Mouse (Mus musculus) mesoderm, embryonic 11.5 days (tissue): ENCODE measurements at regions not wholly inside any gene's neighbourhood (a gene's known extent, or its start where the extent isn't known, plus 50 kb on each side); places are given as distances from the start of the nearest gene placed in this dataset.

Experiments
- DNase-seq: peaks from one replicate; pipeline ENCODE4 v3.0.0-alpha.2; 2012; ENCODE audit warnings: low read depth, low spot score

DNA sequence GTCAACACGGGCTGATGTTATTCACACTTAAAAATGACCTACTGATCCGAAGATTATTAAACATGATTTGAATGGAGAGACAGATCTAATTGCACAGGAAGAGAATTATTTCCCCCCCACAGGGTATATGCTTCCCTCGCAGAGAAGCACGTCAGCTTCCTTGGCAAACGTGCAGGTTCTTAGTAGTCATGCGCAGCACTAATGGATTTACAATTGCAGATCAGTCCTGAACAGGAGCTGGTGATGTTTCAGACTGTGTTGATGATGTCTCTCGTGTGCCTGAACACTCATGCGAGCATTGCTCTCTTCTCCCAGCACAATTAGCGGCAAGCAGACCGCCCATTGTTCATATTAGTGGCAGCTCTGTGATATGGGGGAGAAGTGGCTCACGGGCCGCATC is 127.9 kb upstream of the 3110018I06Rik start:
- no peak for DNase-seq

DNA sequence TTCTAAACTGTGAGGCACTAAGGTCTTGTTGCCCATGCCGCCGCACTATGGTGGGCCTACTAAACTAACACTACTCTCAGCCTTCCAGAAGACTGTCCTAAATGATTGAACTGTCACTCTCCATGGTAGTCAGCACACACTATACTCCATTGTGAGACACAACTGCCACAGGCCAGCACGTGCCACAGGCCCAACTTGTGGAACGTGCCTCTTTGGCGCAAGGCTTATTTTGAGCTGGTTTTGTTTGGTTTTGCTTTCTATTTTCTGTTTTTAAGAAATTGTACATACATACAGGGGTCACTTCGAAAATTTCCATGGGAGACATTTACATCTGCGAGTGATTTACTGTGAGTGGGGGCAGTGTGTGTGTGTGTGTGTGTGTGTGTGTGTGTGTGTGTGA is 126.8 kb upstream of the 3110018I06Rik start:
- no peak for DNase-seq

DNA sequence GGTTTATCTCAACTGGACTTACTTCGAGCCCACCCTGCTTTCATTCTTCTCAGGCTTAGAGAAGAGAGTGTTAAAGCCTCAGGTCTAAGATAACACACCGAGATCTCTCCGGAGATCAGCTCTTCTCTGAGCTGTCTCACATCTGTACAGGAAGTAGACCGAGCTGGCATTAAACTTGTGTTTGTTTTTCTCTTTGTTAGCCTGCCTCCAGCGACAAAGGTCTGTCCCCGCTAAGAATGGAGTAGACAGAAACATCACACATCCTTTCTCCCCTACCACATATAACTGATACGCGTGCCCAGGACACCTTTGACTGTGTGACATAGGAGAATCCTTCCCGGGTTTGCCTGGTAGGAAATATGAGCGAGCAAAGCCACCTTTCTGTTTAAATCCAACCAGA is 126.3 kb upstream of the 3110018I06Rik start:
- DNase-seq = no peak

DNA sequence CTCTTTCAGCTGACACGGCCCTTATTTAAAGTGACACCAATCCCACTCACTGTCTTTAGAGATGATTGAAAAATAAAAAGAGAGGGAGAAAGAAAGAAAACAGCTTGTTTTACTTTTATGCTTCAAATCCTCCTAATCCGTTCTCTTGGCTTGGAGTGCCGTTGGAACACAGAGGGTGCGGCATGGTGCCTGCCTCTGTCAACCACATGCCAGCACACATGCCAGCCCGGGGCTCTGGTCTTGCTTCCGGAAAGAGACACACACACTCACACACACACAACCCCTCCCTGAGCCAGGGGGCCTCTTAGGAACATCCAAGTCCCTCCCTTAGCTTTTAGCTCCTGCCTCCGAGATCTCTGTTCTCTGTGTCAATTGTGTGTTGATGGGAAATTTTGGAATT is 116.2 kb upstream of the 3110018I06Rik start:
- DNase-seq = no peak

DNA sequence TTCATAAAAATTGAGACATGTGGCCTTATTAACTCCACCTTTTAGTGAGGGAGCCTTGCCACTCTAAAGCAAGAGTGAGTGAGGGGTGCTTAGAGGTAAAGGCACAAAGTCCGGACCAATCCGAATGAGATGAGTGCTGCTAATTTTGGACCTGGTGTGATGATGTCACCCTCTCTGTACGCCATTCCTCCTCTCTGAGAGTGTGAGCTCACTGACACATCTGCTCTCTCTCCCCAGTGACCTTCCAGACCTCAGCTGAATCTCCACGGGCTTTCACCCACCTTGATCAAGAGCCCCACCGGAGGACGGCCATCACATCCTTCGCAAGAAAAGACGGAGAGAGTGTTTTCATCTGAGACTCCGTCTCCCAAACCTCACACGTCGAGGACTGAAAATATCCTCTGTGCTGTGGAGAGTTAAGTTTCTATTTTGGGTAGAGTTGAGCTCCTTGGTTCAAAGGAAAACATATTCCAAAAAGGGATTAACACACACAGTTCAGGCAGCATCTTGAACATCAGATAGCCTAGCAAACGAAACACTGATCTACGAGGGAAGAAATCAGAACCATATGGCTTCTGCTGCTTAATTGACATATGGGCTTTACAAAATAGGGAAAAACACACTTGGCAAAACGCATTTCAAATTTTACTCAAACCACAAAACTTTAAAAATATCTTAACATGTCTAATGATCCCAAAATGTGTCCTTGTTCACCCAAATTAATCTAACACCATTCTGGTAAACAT is 96.2 kb upstream of the 3110018I06Rik start:
- DNase-seq = no peak

DNA sequence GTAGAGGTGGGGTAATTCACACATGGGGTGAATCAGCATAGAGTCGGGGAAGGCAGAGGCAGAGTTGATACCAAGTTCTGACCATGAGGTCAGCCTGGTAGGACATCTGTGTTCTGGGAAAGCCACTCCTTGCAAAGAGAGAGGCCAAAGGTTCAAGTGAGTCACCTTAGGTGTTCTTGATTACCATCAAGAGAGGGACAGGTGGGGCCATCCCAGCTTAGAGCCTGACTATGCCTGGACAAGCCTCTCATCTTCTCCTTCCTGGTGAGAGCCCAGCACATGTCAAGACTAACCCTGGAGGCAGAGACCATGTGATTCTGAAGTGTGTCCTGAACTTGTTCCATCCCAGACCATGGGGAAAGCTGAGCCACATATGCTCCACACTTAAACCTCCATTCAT is 94.0 kb upstream of the 3110018I06Rik start:
- DNase-seq = no peak

DNA sequence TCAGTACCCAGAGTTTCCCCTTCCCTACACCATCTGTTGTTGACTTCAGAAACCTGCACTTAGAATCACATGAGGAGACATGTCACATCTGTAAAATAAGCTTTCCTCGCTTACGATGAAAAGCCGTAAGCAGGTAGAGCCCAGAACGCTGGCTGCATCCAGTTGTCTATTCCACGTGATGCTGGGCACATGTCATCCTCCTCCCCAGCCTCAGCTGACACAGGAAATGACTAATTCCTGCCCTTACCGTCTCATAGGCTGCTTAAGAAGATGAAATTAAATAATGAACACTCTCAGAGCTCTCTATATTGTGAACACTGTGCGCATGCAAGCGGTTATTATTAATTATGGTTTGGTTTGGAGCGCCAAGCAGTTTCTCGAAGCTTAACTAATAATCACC is 83.6 kb upstream of the 3110018I06Rik start:
- no peak for DNase-seq

DNA sequence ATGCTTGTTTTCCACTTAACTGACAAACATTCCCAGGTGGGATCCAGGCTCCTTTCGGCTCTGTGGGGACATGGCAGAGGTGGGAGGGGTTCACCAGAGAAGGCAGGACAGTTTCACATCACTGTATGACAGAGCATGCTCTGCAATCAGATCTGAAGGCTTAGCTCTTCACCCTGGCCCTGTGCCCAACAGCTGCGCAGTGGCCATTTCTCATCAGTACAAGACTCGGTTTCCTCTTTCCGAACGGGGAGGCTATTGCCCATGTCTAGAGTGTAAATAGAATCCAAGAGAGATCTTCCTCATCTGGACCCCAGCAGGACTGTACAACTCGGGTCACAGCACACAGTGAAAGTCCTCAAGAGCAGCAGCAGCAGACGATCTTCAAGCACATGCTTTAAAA is 64.5 kb upstream of the 3110018I06Rik start:
- DNase-seq = no peak

DNA sequence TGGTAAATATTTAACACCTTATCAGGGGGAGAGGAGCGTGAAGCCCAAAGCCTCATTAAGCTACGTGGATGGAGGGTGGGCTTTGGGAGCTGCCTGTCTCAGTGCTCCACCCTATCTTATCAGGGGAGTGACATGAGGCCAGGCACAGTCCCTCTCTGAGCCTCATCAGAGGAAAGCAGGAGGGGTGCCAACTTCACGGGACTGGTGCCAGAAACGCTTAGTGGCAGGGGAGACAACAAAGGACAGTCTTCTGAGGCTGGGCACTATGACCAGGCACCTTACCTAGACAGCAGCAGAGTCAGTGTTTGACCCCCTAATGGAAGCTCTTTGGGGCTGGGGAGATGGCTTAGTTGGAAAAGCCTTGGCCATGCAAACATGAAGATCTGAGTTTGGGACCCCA is 49.9 kb upstream of the 3110018I06Rik start:
- no peak for DNase-seq
